Mouse (Mus musculus) testis, adult 2 months (tissue): ENCODE data around the gene Tspo.

Source experiments
- CTCF ChIP-seq: fragments of 200-500 bp; IDR thresholded peaks from 2 replicates; pipeline ENCODE4 v1.5.1; 2012; ENCODE audit warnings: low read depth, mild to moderate bottlenecking, inconsistent platforms, low read length, moderate library complexity; ENCODE audit not compliant: control insufficient read depth, insufficient read depth, insufficient replicate concordance
- POLR2A ChIP-seq: fragments of 200-500 bp; IDR thresholded peaks from 2 replicates; pipeline ENCODE4 v1.6.1; 2012; ENCODE audit warnings: low read depth, mild to moderate bottlenecking, inconsistent platforms, low read length, moderate library complexity; ENCODE audit not compliant: control insufficient read depth

DNA sequence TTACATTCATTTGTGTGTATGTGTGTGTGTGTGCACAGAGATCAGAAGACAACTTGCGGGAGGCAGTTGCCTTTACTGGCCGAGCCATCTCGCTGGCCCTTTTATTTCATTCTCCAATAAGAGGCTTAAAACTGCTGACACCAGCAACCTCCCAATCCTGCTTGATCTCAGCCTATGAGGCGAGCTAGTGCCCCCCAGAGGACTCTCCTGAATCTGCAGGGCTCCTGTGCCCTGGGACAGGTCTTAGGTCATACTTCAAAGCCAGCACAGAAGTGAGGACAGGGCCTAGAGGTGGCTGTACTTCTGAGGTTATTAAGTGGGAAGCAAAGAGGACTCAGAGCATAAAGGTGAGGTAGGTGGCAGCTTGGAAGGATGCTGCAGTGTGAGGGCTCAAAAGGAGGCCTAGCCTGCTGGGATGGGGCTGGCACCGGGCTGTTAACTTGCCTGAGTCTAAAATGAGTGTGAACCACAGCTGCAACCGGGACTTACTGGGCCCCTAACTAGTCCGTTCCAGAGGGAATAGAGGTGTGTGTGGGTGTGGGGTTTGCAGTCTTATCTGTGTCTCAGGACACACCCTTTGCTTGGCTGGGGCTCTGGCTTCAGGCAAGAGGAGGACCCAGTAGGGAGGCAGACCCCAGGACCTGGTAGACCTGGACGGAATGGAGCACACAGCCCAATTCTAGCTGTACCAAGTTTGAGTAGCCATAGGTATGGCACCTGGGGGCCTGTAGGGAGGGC lies 20.2 kb downstream of the Tspo start:
- peak; percentile 48; the same call in 1 of the 2 replicates for TF ChIP-seq CTCF
- no peak for TF ChIP-seq POLR2A
